Mouse (Mus musculus) hindbrain, embryonic 16.5 days (tissue): ENCODE results near the gene Ttc39a. TPM values are rescaled to one million over a fixed set of nuclear protein-coding genes. Genes with fewer than 3 reads are reported as not detected.
A peak's percentile ranks its signal among the peaks of the same experiment; 100 is the strongest.

Experiments used
- ATAC-seq: fragments of 200-750 bp; cut with Nextera tagmentation; 2 replicates; pipeline ENCODE4 v1.8.0; 2017; ENCODE audit warnings: moderate TSS enrichment, moderate library complexity
- H3K27ac ChIP-seq: fragments of 300-500 bp; sonication (generic); 2 replicates; pipeline ENCODE4 v1.5.1; 2014; ENCODE audit warnings: low read depth, mild to moderate bottlenecking, control low read depth, low read length, moderate library complexity
- H3K27me3 ChIP-seq: fragments of 300-500 bp; sonication (generic); replicated peaks from 2 replicates; pipeline ENCODE4 v1.6.1; 2014; ENCODE audit warnings: low read length; ENCODE audit not compliant: control insufficient read depth, insufficient read depth
- H3K36me3 ChIP-seq: fragments of 300-500 bp; sonication (generic); 2 replicates; pipeline ENCODE4 v1.6.1; 2014; ENCODE audit warnings: mild to moderate bottlenecking, low read length, moderate library complexity, mixed read lengths; ENCODE audit not compliant: control insufficient read depth, insufficient read depth
- H3K4me1 ChIP-seq: fragments of 300-500 bp; sonication (generic); 2 replicates; pipeline ENCODE4 v1.6.1; 2014; ENCODE audit warnings: low read depth, low read length; ENCODE audit not compliant: control insufficient read depth, insufficient read depth
- H3K4me2 ChIP-seq: fragments of 300-500 bp; sonication (generic); 2 replicates; pipeline ENCODE4 v1.6.1; 2014; ENCODE audit warnings: mild to moderate bottlenecking, low read length, control low read depth, moderate library complexity
- H3K4me3 ChIP-seq: fragments of 300-500 bp; sonication (generic); 2 replicates; pipeline ENCODE4 v1.5.1; 2014; ENCODE audit warnings: mild to moderate bottlenecking, low read length, control low read depth, moderate library complexity
- H3K9ac ChIP-seq: fragments of 300-500 bp; sonication (generic); 2 replicates; pipeline ENCODE4 v1.6.1; 2014; ENCODE audit warnings: low read depth, mild to moderate bottlenecking, control low read depth, low read length, moderate library complexity
- H3K9me3 ChIP-seq: fragments of 300-500 bp; sonication (generic); 2 replicates; pipeline ENCODE4 v1.6.1; 2014; ENCODE audit warnings: mild to moderate bottlenecking, low read length, moderate library complexity; ENCODE audit not compliant: control insufficient read depth
- WGBS: fragments of 180-500 bp; shearing (Covaris S2); extraction: QIAGEN DNeasy Blood & Tissue Kit; methylation state at CpG from one replicate; pipeline ENCODE4 v1.1.7; 2014; 5-methylcytosine and 5-hydroxymethylcytosine counted together
- polyA plus RNA-seq: library from polyadenylated mRNA; unstranded; fragments of >200 nt; fragmentation: Nextera tagmentation; extraction: Ambion mirVana; gene quantifications from 2 replicates; pipeline ENCODE4 v1.2.1, GENCODE M21; 2015

Ttc39a gene
- polyA plus RNA-seq, 1 experiment from 2014 or later = 5.0 TPM

DNA sequence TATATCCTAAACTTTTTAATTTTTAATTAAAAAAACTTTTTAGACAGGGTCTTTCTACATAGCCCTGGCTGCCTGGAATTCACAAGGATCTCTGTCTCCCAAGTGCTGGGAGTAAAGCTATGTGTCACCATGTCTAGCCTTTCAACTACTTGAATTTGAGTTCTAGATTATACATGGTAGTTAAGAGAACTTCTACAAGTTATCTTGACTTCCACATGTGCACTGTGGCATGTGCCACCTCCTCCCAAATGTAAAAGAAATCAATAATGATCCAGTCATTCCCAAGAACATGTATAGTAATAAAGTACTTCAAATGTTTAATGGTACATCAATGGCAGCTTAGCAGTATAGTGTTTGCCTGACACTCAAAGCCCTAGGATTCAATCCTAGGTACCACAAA lies 61.3 kb downstream of the Ttc39a start:
- ATAC-seq = no peak

GRCm38 (mm10) chr4:109471606-109472005 lies 65.2 kb downstream of the Ttc39a start:
- no peak overlapping the region for H3K4me3 ChIP-seq

More for the DNA sequence above, 61.3 kb downstream of the Ttc39a start:
- H3K9ac ChIP-seq = no peak overlapping the region
- H3K4me1 ChIP-seq = 0 out of 2 replicates have a peak, but pooled peaks cover 3% of the 10 kb centered on the region
- H3K36me3 ChIP-seq = no peaks in the 10 kb centered on the region
- H3K27ac ChIP-seq = no peak overlapping the region
- H3K4me3 ChIP-seq = no peak overlapping the region
- H3K27me3 ChIP-seq = no peaks in the 10 kb centered on the region
- H3K9me3 ChIP-seq = no peaks in the 10 kb centered on the region
- H3K4me2 ChIP-seq = no peak overlapping the region

GRCm38 (mm10) chr4:109472566-109472965 lies 66.1 kb downstream of the Ttc39a start:
- WGBS = 92% methylated on average over 3 of the region's 3 CpGs
- peaks cover 11% of the 10 kb centered on the region for H3K4me1 ChIP-seq

More at GRCm38 (mm10) chr4:109471606-109472005, 65.2 kb downstream of the Ttc39a start:
- Histone ChIP-seq H3K9ac (no peak overlapping the region), H3K4me1 (peaks cover 11% of the 10 kb centered on the region), H3K9me3 (no peaks in the 10 kb centered on the region), H3K4me2 (no peak overlapping the region), H3K27me3 (no peaks in the 10 kb centered on the region), H3K27ac (no peak overlapping the region), H3K36me3 (no peaks in the 10 kb centered on the region)
- no peak for ATAC-seq

GRCm38 (mm10) chr4:109475078-109475477 lies 68.7 kb downstream of the Ttc39a start:
- peak overlapping the region; percentile 93 for H3K4me3 ChIP-seq
- no peak for ATAC-seq
- peaks cover 11% of the 10 kb centered on the region for H3K4me1 ChIP-seq
- no peaks in the 10 kb centered on the region for H3K36me3 ChIP-seq
- H3K27me3 ChIP-seq = no peaks in the 10 kb centered on the region
- peak overlapping the region; percentile 55 for H3K4me2 ChIP-seq
- no peak overlapping the region for H3K9ac ChIP-seq
- no peak overlapping the region for H3K27ac ChIP-seq
- WGBS = 58% methylated on average over 2 of the region's 2 CpGs
- no peaks in the 10 kb centered on the region for H3K9me3 ChIP-seq

More at GRCm38 (mm10) chr4:109472566-109472965, 66.1 kb downstream of the Ttc39a start:
- H3K4me2 ChIP-seq = no peak overlapping the region
- H3K9ac ChIP-seq = no peak overlapping the region
- H3K36me3 ChIP-seq = no peaks in the 10 kb centered on the region
- no peak overlapping the region for H3K4me3 ChIP-seq
- no peak for ATAC-seq
- no peak overlapping the region for H3K27ac ChIP-seq
- no peaks in the 10 kb centered on the region for H3K9me3 ChIP-seq
- no peaks in the 10 kb centered on the region for H3K27me3 ChIP-seq

DNA sequence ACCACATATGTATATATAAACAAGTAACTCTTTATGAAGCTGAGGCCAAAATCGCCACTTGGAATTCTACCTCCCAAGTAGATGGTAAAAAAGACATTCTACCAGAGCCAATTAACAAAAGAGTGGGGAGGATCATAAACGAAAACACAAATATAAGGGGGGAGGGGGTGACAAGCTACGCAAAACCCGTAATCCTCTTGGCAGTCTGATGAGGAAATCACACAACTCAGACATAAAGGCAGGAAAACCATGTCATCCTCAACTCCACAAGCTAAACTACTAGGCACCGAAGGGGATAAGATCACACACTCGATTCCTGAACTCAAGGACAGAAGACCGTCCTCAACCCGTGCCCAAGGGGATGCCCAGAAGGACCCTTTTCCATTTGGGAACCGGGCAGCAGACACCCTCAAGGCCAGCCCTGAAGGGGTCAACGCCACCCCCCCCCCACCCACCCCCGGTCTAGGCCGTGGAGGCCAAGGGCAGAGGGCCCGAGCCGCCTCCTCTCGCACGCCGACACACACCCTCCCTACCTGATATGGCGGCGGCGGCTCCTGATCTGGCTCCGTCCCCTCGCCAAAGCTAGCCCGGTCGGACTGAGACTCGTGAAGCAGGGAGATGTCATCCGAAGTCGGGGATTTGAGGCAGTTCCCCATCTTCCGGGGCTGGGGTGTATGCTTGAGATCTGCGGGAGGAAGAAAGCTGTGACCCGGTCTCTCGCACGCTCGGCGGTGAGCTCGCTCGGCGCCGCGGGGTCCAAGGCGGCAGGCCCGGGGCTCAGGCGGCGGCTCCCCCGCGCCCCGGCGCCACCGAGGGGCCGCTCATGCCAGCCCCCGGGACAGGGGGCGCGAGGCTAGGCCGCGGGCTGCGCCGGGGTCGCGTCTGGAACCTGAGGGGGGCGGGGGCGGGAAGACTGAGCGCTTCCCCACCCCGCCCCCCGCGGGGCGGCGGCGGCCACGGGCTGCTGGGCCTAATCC lies 69.4 kb downstream of the Ttc39a start:
- Histone ChIP-seq H3K4me1 (peaks cover 11% of the 10 kb centered on the region), H3K9me3 (no peaks in the 10 kb centered on the region), H3K27me3 (no peaks in the 10 kb centered on the region), H3K4me2 (peak overlapping the region; percentile 55), H3K9ac (peak overlapping the region; percentile 99), H3K36me3 (no peaks in the 10 kb centered on the region), H3K27ac (peak overlapping the region; percentile 95), H3K4me3 (peak overlapping the region; percentile 93)
- ATAC-seq = peak; percentile 79
- under 1% methylated on average over 36 of the region's 68 CpGs for WGBS

GRCm38 (mm10) chr4:109476554-109477014 lies 70.2 kb downstream of the Ttc39a start:
- peak; percentile 99 for ATAC-seq
- H3K4me1 ChIP-seq = peaks cover 11% of the 10 kb centered on the region
- peak overlapping the region; percentile 99 for H3K9ac ChIP-seq
- H3K9me3 ChIP-seq = no peaks in the 10 kb centered on the region
- WGBS = under 1% methylated on average over 36 of the region's 39 CpGs
- H3K27ac ChIP-seq = peak overlapping the region; percentile 95
- no peaks in the 10 kb centered on the region for H3K27me3 ChIP-seq
- no peaks in the 10 kb centered on the region for H3K36me3 ChIP-seq
- H3K4me3 ChIP-seq = peak overlapping the region; percentile 93
- peak overlapping the region; percentile 55 for H3K4me2 ChIP-seq

GRCm38 (mm10) chr4:109477454-109477853 lies 71.0 kb downstream of the Ttc39a start:
- no peaks in the 10 kb centered on the region for H3K36me3 ChIP-seq
- no peak overlapping the region for H3K4me2 ChIP-seq
- no peak overlapping the region for H3K4me3 ChIP-seq
- ATAC-seq = no peak
- H3K27me3 ChIP-seq = no peaks in the 10 kb centered on the region
- no peak overlapping the region for H3K9ac ChIP-seq
- 93% methylated on average over 3 of the region's 3 CpGs for WGBS
- H3K27ac ChIP-seq = no peak overlapping the region
- H3K9me3 ChIP-seq = no peaks in the 10 kb centered on the region
- H3K4me1 ChIP-seq = peaks cover 7% of the 10 kb centered on the region

DNA sequence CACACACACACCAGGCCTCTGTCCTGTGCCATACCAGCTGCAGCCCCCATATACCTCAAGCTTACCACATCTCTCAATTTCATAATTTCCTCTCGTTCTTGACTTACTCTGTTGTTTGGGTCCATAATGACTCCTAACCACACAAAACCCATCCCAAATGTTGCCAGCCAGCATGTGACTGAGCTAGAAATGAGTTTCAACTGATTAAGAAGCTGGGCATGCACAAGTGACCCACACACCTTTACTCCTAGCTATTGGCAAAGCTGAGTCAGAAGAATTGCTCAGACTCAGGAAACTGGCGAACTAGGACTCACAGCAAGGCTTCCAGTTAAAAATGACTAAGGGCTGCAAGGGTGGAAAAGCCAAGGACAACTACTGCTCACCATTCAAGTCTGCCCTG lies 75.0 kb downstream of the Ttc39a start:
- Histone ChIP-seq H3K4me3 (no peak overlapping the region), H3K4me2 (no peak overlapping the region), H3K4me1 (no peaks in the 10 kb centered on the region), H3K27me3 (no peaks in the 10 kb centered on the region), H3K9ac (no peak overlapping the region), H3K36me3 (no peaks in the 10 kb centered on the region), H3K9me3 (no peaks in the 10 kb centered on the region), H3K27ac (no peak overlapping the region)
- ATAC-seq = no peak
- 82% methylated on average over 2 of the region's 2 CpGs for WGBS

DNA sequence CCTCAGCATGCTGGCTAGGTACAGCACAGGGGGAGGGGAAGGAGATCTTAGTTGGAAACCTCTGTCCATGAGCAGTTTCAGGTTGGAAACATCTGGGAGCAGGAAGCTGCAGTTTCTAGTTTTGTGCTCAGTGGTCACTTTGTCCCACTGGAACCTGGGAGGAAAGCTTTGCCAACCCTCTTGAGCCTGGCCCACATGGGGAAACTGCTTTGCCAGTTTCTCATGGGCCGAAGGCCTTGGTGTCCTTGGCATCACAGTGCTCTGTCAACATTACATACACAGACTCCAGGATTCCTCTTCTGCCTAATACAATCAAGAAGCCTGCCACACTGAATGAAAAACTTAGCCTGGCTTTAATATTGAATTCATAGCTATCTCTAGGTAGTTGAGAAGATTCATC lies 76.3 kb downstream of the Ttc39a start:
- H3K4me3 ChIP-seq = no peak overlapping the region
- H3K36me3 ChIP-seq = no peaks in the 10 kb centered on the region
- 100% methylated on average over 1 of the region's 1 CpGs for WGBS
- H3K4me2 ChIP-seq = no peak overlapping the region
- H3K27me3 ChIP-seq = no peaks in the 10 kb centered on the region
- H3K9me3 ChIP-seq = no peaks in the 10 kb centered on the region
- no peak overlapping the region for H3K27ac ChIP-seq
- no peaks in the 10 kb centered on the region for H3K4me1 ChIP-seq
- no peak overlapping the region for H3K9ac ChIP-seq
- no peak for ATAC-seq
